Mouse (Mus musculus) Patski (cell line): ENCODE data around the gene Rassf4. TPM values are rescaled to one million over a fixed set of nuclear protein-coding genes. Genes with fewer than 3 reads are reported as not detected.
"Not testable (repeated sequence)": the region's sequence is repeated elsewhere in the genome, so short reads cannot be mapped to it uniquely, and the experiment has no call there.

Experiments used
- ATAC-seq: fragments of 100-300 bp; one replicate; pipeline ENCODE4 v1.8.0; 2021
- CTCF ChIA-PET: fragments of 350-600 bp; sonication (Branson Sonifier 250); formaldehyde crosslinking; loops from one replicate; lab custom pipeline; 2022; ENCODE audit warnings: inconsistent platforms; lab: Charles Lee
- POLR2A ChIA-PET: fragments of 350-600 bp; sonication (Branson Sonifier 250); formaldehyde crosslinking; loops from one replicate; lab custom pipeline; 2022; ENCODE audit warnings: antibody characterized with exemption, inconsistent platforms; lab: Charles Lee
- DNase-seq: peaks from one replicate; pipeline ENCODE4 v3.0.0-alpha.2; 2011; ENCODE audit warnings: low read depth, low spot score
- H3K27me3 ChIP-seq: fragments of 371-371 bp; one replicate; pipeline ENCODE4 v1.5.1; 2021
- CTCF ChIP-seq: fragments of 100-300 bp; IDR thresholded peaks from one replicate; pipeline ENCODE4 v1.5.1; 2021
- in situ Hi-C: fragments of 300-500 bp; cut with MboI; formaldehyde crosslinking; loops from 3 replicates; pipeline ENCODE4 v1.11.1; 2018; ENCODE audit warnings: low pct_unique_long_range_greater_than_20kb, mixed read lengths
- polyA plus RNA-seq: library from polyadenylated mRNA; unstranded; gene quantifications from one replicate; pipeline ENCODE4 v1.2.3, GENCODE M21; 2021

Rassf4 gene
- polyA plus RNA-seq, 1 experiment from 2014 or later = 0.71 TPM

DNA sequence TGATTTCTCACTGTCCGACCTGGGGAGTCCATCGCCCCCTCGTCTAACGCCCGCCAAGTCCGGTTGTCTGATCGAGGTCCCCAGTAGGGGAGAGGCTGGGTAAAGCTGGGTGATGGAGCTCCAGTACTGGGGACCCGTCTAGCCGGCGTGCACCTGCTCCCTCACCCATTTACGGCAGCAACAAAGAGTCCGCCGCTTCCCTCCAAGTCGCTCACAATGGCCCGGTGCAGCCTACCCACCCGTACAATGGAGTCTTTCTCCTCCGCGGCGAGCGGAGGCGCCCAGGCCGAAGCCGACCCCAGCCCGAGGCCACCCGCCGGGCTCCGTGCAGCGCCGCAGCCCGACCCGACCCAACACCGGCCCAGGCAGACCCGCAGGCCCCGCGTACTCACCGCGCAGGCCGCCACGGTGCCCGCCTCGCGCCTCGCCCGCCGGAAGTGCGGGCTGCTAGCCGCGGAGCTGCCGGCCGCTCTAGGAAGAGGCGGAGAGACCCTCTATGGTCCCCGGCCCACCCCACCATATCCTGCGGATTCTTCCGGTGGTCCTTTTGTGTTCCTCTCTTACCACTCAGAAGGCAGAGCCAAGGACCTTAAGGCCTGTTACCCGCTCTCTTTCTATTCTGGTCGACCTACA is 45.1 kb downstream of the Rassf4 start, which contains the start of gene Zfp422:
Gene Zfp422, minus strand, starts transcription at position 461 of the 633 bp plus-strand sequence.
- H3K27me3 ChIP-seq = no peaks in the 10 kb centered on the region
- TF ChIP-seq CTCF = no peak
- ATAC-seq (peak; percentile 72), DNase-seq (peak; percentile 22)
- in situ Hi-C loops = no loop called here
- POLR2A ChIA-PET = no interaction called here
- CTCF ChIA-PET = interaction anchor here (1.8 kb wide), 1 partner anchor 10 kb away, joined by 4 read pairs; no protein-coding TSS in a partner anchor

DNA sequence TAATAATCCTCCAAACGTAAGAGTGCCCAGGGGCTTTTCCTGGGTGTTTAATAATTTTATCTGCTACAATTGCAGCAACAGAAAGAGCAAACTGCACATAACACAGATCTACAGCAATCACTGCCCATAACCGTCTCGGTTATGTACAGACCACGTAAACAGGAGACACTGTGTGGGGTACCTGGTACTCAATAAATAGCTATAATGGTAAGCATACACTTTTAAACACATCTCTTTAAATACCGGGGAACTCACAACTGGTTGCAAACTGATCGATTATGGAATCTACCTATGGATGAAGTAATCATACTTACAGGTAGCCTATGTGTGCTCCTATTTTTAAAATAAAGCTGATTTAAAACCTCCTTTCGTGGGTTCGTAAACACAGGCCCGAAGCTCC is 45.7 kb downstream of the Rassf4 start:
- POLR2A ChIA-PET = interaction anchor here (0.8 kb wide), 1 partner anchor 11 kb away, joined by 3 read pairs; no protein-coding TSS in a partner anchor
- no peaks in the 10 kb centered on the region for H3K27me3 ChIP-seq
- no peak for ATAC-seq
- in situ Hi-C loops = no loop called here
- TF ChIP-seq CTCF = no peak
- CTCF ChIA-PET = no interaction called here
- DNase-seq = peak; percentile 6

DNA sequence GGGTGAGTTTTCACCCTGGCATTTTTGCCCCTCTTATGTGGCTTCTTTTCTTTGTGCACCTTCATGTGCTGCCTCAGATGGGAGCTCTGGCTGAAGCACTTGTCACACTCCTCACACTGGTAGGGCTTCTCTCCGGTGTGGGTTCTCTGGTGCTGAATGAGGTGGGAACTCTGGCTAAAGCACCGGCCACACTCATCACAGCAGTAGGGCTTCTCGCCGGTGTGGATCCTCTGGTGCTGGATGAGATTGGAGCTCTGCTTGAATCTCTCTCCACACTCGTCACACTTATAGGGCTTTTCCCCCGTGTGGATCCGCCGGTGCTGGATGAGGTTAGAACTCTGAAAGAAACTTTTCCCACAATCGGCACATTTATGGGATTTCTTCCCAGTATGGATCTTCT is 47.3 kb downstream of the Rassf4 start:
- POLR2A ChIA-PET, in situ Hi-C loops, ATAC-seq, CTCF ChIA-PET, H3K27me3 ChIP-seq, DNase-seq: not testable (repeated sequence)

GRCm38 (mm10) chr6:116621318-116622023 is 52.3 kb downstream of the Rassf4 start:
- ChIA-PET CTCF (no interaction called here), POLR2A (no interaction called here)
- TF ChIP-seq CTCF = no peak
- in situ Hi-C loops = no loop called here
- DNase-seq (no peak), ATAC-seq (no peak)
- peaks cover 3% of the 10 kb centered on the region for H3K27me3 ChIP-seq

- DNase-seq (no peak), ATAC-seq (no peak)
- ChIA-PET CTCF (interaction anchor here (1.7 kb wide), 1 partner anchor 12 kb away, joined by 4 read pairs; no protein-coding TSS in a partner anchor), POLR2A (no interaction called here)
- peaks cover 13% of the 10 kb centered on the region for H3K27me3 ChIP-seq
- in situ Hi-C loops = no loop called here
- TF ChIP-seq CTCF = no peak
Measured at GRCm38 (mm10) chr6:116618073-116618472, 55.7 kb downstream of the Rassf4 start.

- in situ Hi-C loops = no loop called here
- TF ChIP-seq CTCF = no peak
- DNase-seq (no peak), ATAC-seq (no peak)
- POLR2A ChIA-PET = no interaction called here
- CTCF ChIA-PET = no interaction called here
- peaks cover 25% of the 10 kb centered on the region for H3K27me3 ChIP-seq
Measured at GRCm38 (mm10) chr6:116615719-116616118, 58.0 kb downstream of the Rassf4 start.

GRCm38 (mm10) chr6:116607230-116607629 is 66.5 kb downstream of the Rassf4 start:
- in situ Hi-C loops = no loop called here
- ATAC-seq = no peak
- POLR2A ChIA-PET = interaction anchor here (0.7 kb wide), 1 partner anchor 399 kb away, joined by 3 read pairs; the partner anchor contains the start of gene Washc2

DNA sequence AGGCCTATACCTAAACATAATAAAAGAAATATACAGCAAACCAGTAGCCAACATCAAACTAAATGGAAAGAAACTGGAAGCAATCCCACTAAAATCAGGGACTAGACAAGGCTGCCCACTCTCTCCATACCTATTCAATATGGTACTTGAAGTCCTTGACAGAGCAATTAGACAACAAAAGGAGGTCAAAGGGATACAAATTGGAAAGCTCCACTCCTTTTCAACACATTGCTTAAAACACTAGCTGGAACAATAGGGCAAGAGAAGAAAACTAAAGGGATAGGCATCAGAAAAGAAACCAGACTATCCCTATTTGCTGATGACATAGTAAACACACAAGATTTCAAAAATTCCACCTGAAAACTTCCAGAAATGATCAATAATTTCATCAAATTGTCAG is 72.8 kb downstream of the Rassf4 start:
- peaks cover 43% of the 10 kb centered on the region for H3K27me3 ChIP-seq
- ATAC-seq, DNase-seq, in situ Hi-C loops, CTCF ChIA-PET, POLR2A ChIA-PET: not testable (repeated sequence)

More at GRCm38 (mm10) chr6:116607230-116607629, 66.5 kb downstream of the Rassf4 start:
- CTCF ChIA-PET = no interaction called here
- TF ChIP-seq CTCF = peak; percentile 18
- no peak for DNase-seq
- peaks cover 72% of the 10 kb centered on the region for H3K27me3 ChIP-seq

- no peak for TF ChIP-seq CTCF
- POLR2A ChIA-PET = no interaction called here
- DNase-seq (no peak), ATAC-seq (no peak)
- CTCF ChIA-PET = no interaction called here
- in situ Hi-C loops = no loop called here
- peaks cover 60% of the 10 kb centered on the region for H3K27me3 ChIP-seq
Measured at GRCm38 (mm10) chr6:116584095-116584494, 89.7 kb downstream of the Rassf4 start, which contains the start of gene Olfr215. Gene Olfr215 (minus strand): TSS chr6:116584195.

Other genes with a start within 250 kb of the Rassf4 start
- gene Alox5, start 212.8 kb downstream of the Rassf4 start, polyA plus RNA-seq = not detected
- not detected for gene Olfr211, start 184.9 kb downstream of the Rassf4 start, polyA plus RNA-seq
- gene Olfr212, start 167.4 kb downstream of the Rassf4 start, polyA plus RNA-seq = 0.04 TPM
- gene Olfr213, start 135.5 kb downstream of the Rassf4 start, polyA plus RNA-seq = not detected
- 17.2 TPM for gene Gm5580, start 122.8 kb downstream of the Rassf4 start, polyA plus RNA-seq
- not detected for gene Olfr214, start 119.7 kb downstream of the Rassf4 start, polyA plus RNA-seq
- not detected for gene Olfr215, start 89.8 kb downstream of the Rassf4 start, polyA plus RNA-seq
- gene Zfp422, start 45.0 kb downstream of the Rassf4 start, polyA plus RNA-seq = 43.7 TPM
- gene Depp1, start 23.3 kb downstream of the Rassf4 start, polyA plus RNA-seq = 11.1 TPM
- 7.8 TPM for gene Tmem72, start 43.0 kb upstream of the Rassf4 start, polyA plus RNA-seq